Mouse (Mus musculus) G1E (cell line): ENCODE data around the gene Gfod2. TPM values are rescaled to one million over a fixed set of nuclear protein-coding genes. Genes with fewer than 3 reads are reported as not detected.

ENCODE experiments used
- ATAC-seq: 2 replicates; pipeline ENCODE4 v1.8.0; 2016; ENCODE audit warnings: mild to moderate bottlenecking; ENCODE audit not compliant: insufficient number of reproducible peaks, poor library complexity, low FRiP score, severe bottlenecking; ENCODE audit errors: extremely low read depth
- DNase-seq: peaks from one replicate; pipeline ENCODE4 v3.0.0; 2012; ENCODE audit warnings: low spot score
- H3K27me3 ChIP-seq: 2 replicates; pipeline ENCODE4 v1.6.1; 2012; ENCODE audit warnings: mild to moderate bottlenecking, low read length, inconsistent platforms; ENCODE audit not compliant: insufficient read depth
- H3K36me3 ChIP-seq: replicated peaks from 2 replicates; pipeline ENCODE3; 2012; ENCODE audit warnings: mild to moderate bottlenecking, inconsistent platforms
- H3K4me1 ChIP-seq: 2 replicates; pipeline ENCODE4 v1.6.1; 2012; ENCODE audit warnings: low read depth, low read length, inconsistent platforms, mixed read lengths; ENCODE audit not compliant: insufficient read depth
- H3K4me3 ChIP-seq: 2 replicates; pipeline ENCODE4 v1.5.1; 2012; ENCODE audit warnings: low read depth, mild to moderate bottlenecking, inconsistent platforms, low read length, moderate library complexity, mixed read lengths
- H3K9me3 ChIP-seq: replicated peaks from 2 replicates; pipeline ENCODE4 v1.6.1; 2012; ENCODE audit warnings: inconsistent platforms
- CTCF ChIP-seq: IDR thresholded peaks from 2 replicates; pipeline ENCODE4 v1.5.1; 2012; ENCODE audit warnings: low read depth, low read length, inconsistent platforms, mixed read lengths
- GATA1 ChIP-seq: IDR thresholded peaks from 2 replicates; pipeline ENCODE4 v1.6.1; 2012; ENCODE audit warnings: borderline replicate concordance, low read length, inconsistent platforms, mixed read lengths
- GATA2 ChIP-seq: IDR thresholded peaks from 2 replicates; pipeline ENCODE4 v1.6.1; 2012; ENCODE audit warnings: low read depth, low read length, inconsistent platforms, borderline replicate concordance
- POLR2AphosphoS5 ChIP-seq: IDR thresholded peaks from 2 replicates; pipeline ENCODE4 v1.6.1; 2012; ENCODE audit warnings: low read depth, low read length, inconsistent platforms; ENCODE audit not compliant: insufficient replicate concordance
- TAL1 ChIP-seq: conservative IDR thresholded peaks from 2 replicates; pipeline ENCODE4 v1.6.1; 2012; ENCODE audit warnings: low read depth, low read length, inconsistent platforms, mixed read lengths
- polyA plus RNA-seq: library from polyadenylated mRNA; stranded (reverse); fragments of >175 nt; gene quantifications from 2 replicates; pipeline ENCODE4 v1.2.3, GENCODE M21; 2012
- total RNA-seq, 2 experiments: library from RNA; stranded (forward) in 1 of 2; stranded (reverse) in 1 of 2; fragments of 200-1000 nt in 1 of 2; fragments of >200 nt in 1 of 2; fragmentation: Nextera tagmentation in 1 of 2; gene quantifications; 2 replicates each; pipeline ENCODE4 v1.2.3; 2014 to 2017

The Gfod2 gene
- total and polyA plus RNA-seq, 3 experiments, result 2.6 to 4.9 (median 4.4) TPM

- H3K9me3 ChIP-seq, result no peaks in the 10 kb centered on the region
- DNase-seq (no peak), ATAC-seq (no peak)
- TF ChIP-seq POLR2AphosphoS5, result no peak
- TF ChIP-seq GATA2, result no peak
- TF ChIP-seq GATA1, result no peak
- TF ChIP-seq CTCF, result no peak
- no peak for TF ChIP-seq TAL1
- peaks cover 91% of the 10 kb centered on the region for H3K36me3 ChIP-seq
- no peaks in the 10 kb centered on the region for H3K27me3 ChIP-seq
- H3K4me3 ChIP-seq, result no peak overlapping the region
- H3K4me1 ChIP-seq, result peaks cover 30% of the 10 kb centered on the region
These were observed 30.5 kb upstream of the Gfod2 start for GRCm38 (mm10) chr8:105788927-105789326.

- Histone ChIP-seq H3K4me3 (no peak overlapping the region), H3K36me3 (peaks cover 91% of the 10 kb centered on the region), H3K9me3 (no peaks in the 10 kb centered on the region), H3K27me3 (no peaks in the 10 kb centered on the region), H3K4me1 (peaks cover 24% of the 10 kb centered on the region)
- TF ChIP-seq GATA1, result no peak
- TF ChIP-seq CTCF, result peak; percentile 68
- DNase-seq (no peak), ATAC-seq (no peak)
These were observed 29.8 kb upstream of the Gfod2 start for GRCm38 (mm10) chr8:105788241-105788640.

GRCm38 (mm10) chr8:105780298-105780697 lies 21.8 kb upstream of the Gfod2 start:
- peaks cover 94% of the 10 kb centered on the region for H3K36me3 ChIP-seq
- TF ChIP-seq CTCF, result no peak
- DNase-seq, result no peak
- no peaks in the 10 kb centered on the region for H3K9me3 ChIP-seq
- no peaks in the 10 kb centered on the region for H3K4me1 ChIP-seq
- no peaks in the 10 kb centered on the region for H3K27me3 ChIP-seq
- H3K4me3 ChIP-seq, result no peak overlapping the region
- no peak for ATAC-seq

- Histone ChIP-seq H3K36me3 (peaks cover 98% of the 10 kb centered on the region), H3K9me3 (no peaks in the 10 kb centered on the region), H3K4me1 (no peaks in the 10 kb centered on the region), H3K4me3 (no peak overlapping the region), H3K27me3 (no peaks in the 10 kb centered on the region)
- DNase-seq, result no peak
- TF ChIP-seq CTCF, result no peak
- no peak for TF ChIP-seq GATA2
- TF ChIP-seq GATA1, result no peak
- TF ChIP-seq TAL1, result no peak
- no peak for TF ChIP-seq POLR2AphosphoS5
- ATAC-seq, result no peak
These were observed 19.4 kb upstream of the Gfod2 start for GRCm38 (mm10) chr8:105777833-105778232.

GRCm38 (mm10) chr8:105774498-105774897 lies 16.0 kb upstream of the Gfod2 start:
- Histone ChIP-seq H3K4me1 (peaks cover 2% of the 10 kb centered on the region; the same call in 1 of the 2 replicates), H3K9me3 (no peaks in the 10 kb centered on the region), H3K36me3 (peaks cover 97% of the 10 kb centered on the region), H3K4me3 (no peak overlapping the region), H3K27me3 (no peaks in the 10 kb centered on the region)
- TF ChIP-seq TAL1, result no peak
- TF ChIP-seq CTCF, result no peak
- no peak for ATAC-seq
- no peak for DNase-seq

GRCm38 (mm10) chr8:105773441-105773861 lies 15.0 kb upstream of the Gfod2 start:
- peaks cover 7% of the 10 kb centered on the region; the same call in 1 of the 2 replicates for H3K4me1 ChIP-seq
- ATAC-seq (no peak), DNase-seq (no peak)
- no peak overlapping the region for H3K4me3 ChIP-seq
- no peaks in the 10 kb centered on the region for H3K9me3 ChIP-seq
- no peak for TF ChIP-seq POLR2AphosphoS5
- TF ChIP-seq TAL1, result no peak
- no peak for TF ChIP-seq GATA1
- no peak for TF ChIP-seq CTCF
- TF ChIP-seq GATA2, result no peak
- no peaks in the 10 kb centered on the region for H3K27me3 ChIP-seq
- H3K36me3 ChIP-seq, result peaks cover 97% of the 10 kb centered on the region

GRCm38 (mm10) chr8:105771398-105772175 lies 13.1 kb upstream of the Gfod2 start:
- H3K4me1 ChIP-seq, result peaks cover 7% of the 10 kb centered on the region; the same call in 1 of the 2 replicates
- no peak for ATAC-seq
- no peaks in the 10 kb centered on the region for H3K9me3 ChIP-seq
- TF ChIP-seq CTCF, result no peak
- TF ChIP-seq GATA2, result no peak
- TF ChIP-seq TAL1, result no peak
- TF ChIP-seq POLR2AphosphoS5, result no peak
- no peak for TF ChIP-seq GATA1
- H3K4me3 ChIP-seq, result no peak overlapping the region
- peaks cover 94% of the 10 kb centered on the region for H3K36me3 ChIP-seq
- DNase-seq, result no peak
- H3K27me3 ChIP-seq, result no peaks in the 10 kb centered on the region
